Mouse (Mus musculus): Measurements from ENCODE around the gene Stil. TPM values are rescaled to one million over a fixed set of nuclear protein-coding genes. Genes with fewer than 3 reads are reported as not detected.
A peak's percentile ranks its signal among the peaks of the same experiment; 100 is the strongest.

The Stil gene
- polyA plus RNA-seq, 1 experiment from 2014 or later: 9.8 TPM

DNA sequence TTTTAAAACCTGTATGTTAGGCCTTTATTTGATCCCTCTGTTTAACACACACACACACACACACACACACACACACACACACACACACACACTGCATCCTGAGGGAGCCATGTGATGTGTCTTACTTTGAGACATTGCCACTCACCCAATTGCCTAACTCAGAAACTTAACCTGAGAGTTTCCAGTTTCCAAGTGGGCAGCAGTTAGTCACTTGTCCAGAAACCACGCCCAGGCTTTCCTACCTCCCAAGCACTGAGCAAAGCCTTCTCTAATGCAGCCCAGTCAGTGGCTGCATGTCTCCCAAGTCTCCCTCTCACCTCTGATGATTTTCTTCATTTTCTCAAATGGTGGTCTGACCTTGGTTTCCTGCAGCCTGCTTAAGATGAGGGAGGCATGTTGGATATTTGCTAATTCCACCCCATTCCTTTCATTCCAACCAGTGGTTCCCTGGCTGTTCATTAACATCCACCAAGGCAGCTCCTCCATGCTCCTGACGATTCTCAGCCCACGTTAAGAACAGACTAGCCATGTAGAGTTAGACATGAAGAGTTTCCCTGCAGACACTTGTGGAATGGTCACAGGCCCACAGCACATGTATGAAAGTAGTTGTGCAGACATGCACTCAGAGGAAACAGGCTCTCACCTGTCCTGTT is 86.9 kb downstream of the Stil start:
- no peaks in the 10 kb centered on the region; the same call in 1 of the 2 replicates for H3K4me1 ChIP-seq (replicated peaks)
- peak overlapping the region; percentile 24; the same call in 1 of the 2 replicates for H3K27ac ChIP-seq
- H3K4me2 ChIP-seq (replicated peaks): no peak overlapping the region
- H3K4me3 ChIP-seq (replicated peaks): no peak overlapping the region
- H3K9ac ChIP-seq: no peak overlapping the region
- ATAC-seq: no peak
- WGBS: 38% methylated on average over 3 of the region's 3 CpGs
- H3K36me3 ChIP-seq: no peaks in the 10 kb centered on the region
- 0 out of 2 replicates have a peak, but pooled peaks cover 4% of the 10 kb centered on the region for H3K27me3 ChIP-seq (replicated peaks)
- H3K9me3 ChIP-seq: no peaks in the 10 kb centered on the region

DNA sequence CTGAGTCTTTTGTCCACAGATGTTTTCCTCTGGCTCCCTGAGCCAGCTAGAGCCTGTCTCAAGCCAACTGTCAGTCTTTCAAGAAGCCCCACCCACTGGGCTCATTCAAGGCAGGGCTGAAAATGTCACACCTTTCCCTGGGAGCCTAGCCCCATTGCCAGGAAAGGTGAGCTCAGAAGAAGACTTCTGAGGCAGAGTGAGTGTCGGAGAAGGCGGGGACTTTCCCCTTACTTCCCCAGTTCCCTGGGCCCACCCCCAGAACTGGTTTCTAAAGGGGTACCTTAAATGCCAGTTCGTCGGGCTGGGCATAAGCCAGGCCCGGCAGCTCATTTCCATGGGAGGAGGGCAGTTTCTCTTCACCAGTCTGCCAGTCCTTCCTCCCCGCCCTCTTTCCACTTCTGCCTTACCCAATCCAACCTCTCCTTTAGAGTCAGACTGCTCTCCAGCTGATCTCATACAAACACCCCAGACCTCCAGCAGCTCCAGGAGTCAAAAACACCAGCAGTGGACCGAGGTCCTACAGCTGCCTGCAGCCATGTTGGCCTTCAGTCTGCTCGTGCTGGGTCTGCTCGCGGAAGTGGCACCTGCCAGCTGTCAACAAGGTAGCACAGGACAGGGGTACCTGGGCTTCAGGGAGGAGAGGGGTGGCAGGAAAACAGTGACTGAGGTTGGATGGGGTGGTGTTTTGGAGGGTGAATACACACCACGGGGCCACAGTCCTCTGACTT is 88.8 kb downstream of the Stil start, which contains the start of gene Pdzk1ip1:
TSS of gene Pdzk1ip1 (plus strand) at position 98 of the 728 bp plus-strand sequence.
- WGBS: 17% methylated on average over 11 of the region's 11 CpGs
- Histone ChIP-seq H3K4me3 (replicated peaks) (peak within 1 kb of the TSS; percentile 32), H3K27ac (peak within 1 kb of the TSS; percentile 64), H3K9ac (peak within 1 kb of the TSS; percentile 39), H3K27me3 (replicated peaks) (0 out of 2 replicates have a peak, but pooled peaks cover 4% of the 10 kb centered on the region), H3K9me3 (no peaks in the 10 kb centered on the region), H3K36me3 (no peaks in the 10 kb centered on the region), H3K4me2 (replicated peaks) (peak within 1 kb of the TSS; percentile 48), H3K4me1 (replicated peaks) (no peaks in the 10 kb centered on the region; the same call in 1 of the 2 replicates)
- ATAC-seq: peak; percentile 68

- Histone ChIP-seq H3K9ac (no peak overlapping the region), H3K4me1 (replicated peaks) (peaks cover under 1% of the 10 kb centered on the region; the same call in 1 of the 2 replicates), H3K27me3 (replicated peaks) (peaks cover 11% of the 10 kb centered on the region; the same call in 1 of the 2 replicates), H3K36me3 (no peaks in the 10 kb centered on the region), H3K4me2 (replicated peaks) (peak overlapping the region; percentile 48), H3K9me3 (no peaks in the 10 kb centered on the region), H3K27ac (peak overlapping the region; percentile 54; the same call in 1 of the 2 replicates), H3K4me3 (replicated peaks) (peak overlapping the region; percentile 9; the same call in 1 of the 2 replicates)
- WGBS: 37% methylated on average over 2 of the region's 2 CpGs
- peak; percentile 78 for ATAC-seq
These were observed 90.6 kb downstream of the Stil start for GRCm38 (mm10) chr4:115090592-115090991.

- H3K9me3 ChIP-seq: no peaks in the 10 kb centered on the region
- 77% methylated on average over 3 of the region's 3 CpGs for WGBS
- no peak overlapping the region for H3K4me3 ChIP-seq (replicated peaks)
- no peak overlapping the region for H3K27ac ChIP-seq
- H3K4me2 ChIP-seq (replicated peaks): no peak overlapping the region
- peaks cover 12% of the 10 kb centered on the region; the same call in 1 of the 2 replicates for H3K4me1 ChIP-seq (replicated peaks)
- no peak for ATAC-seq
- H3K36me3 ChIP-seq: no peaks in the 10 kb centered on the region
- no peak overlapping the region for H3K9ac ChIP-seq
- peaks cover 14% of the 10 kb centered on the region; the same call in 1 of the 2 replicates for H3K27me3 ChIP-seq (replicated peaks)
These were observed 91.8 kb downstream of the Stil start for GRCm38 (mm10) chr4:115091806-115092205.

Other genes with a start within 250 kb of the Stil start
- not detected in 2 replicates for gene Gm12830, start 178.4 kb upstream of the Stil start, polyA plus RNA-seq (2015; fragmentation: Nextera tagmentation; extraction: Ambion mirVana)
- 0.64 and 0.88 TPM in 2 replicates for gene Foxd2, start 91.3 kb upstream of the Stil start, polyA plus RNA-seq (2015; fragmentation: Nextera tagmentation; extraction: Ambion mirVana)
- not detected in 2 replicates for gene Foxe3, start 74.1 kb upstream of the Stil start, polyA plus RNA-seq (2015; fragmentation: Nextera tagmentation; extraction: Ambion mirVana)
- gene Cmpk1, start 12.9 kb upstream of the Stil start, polyA plus RNA-seq (2015; fragmentation: Nextera tagmentation; extraction: Ambion mirVana): 124 and 140 TPM in 2 replicates
- 0.78 and 0.98 TPM in 2 replicates for gene Tal1, start 56.3 kb downstream of the Stil start, polyA plus RNA-seq (2015; fragmentation: Nextera tagmentation; extraction: Ambion mirVana)
- 133 and 159 TPM in 2 replicates for gene Pdzk1ip1, start 88.5 kb downstream of the Stil start, polyA plus RNA-seq (2015; fragmentation: Nextera tagmentation; extraction: Ambion mirVana)
- 0.25 and 0.34 TPM in 2 replicates for gene Cyp4x1, start 134.1 kb downstream of the Stil start, polyA plus RNA-seq (2015; fragmentation: Nextera tagmentation; extraction: Ambion mirVana)
- not detected in 2 replicates for gene Cyp4a29, start 241.9 kb downstream of the Stil start, polyA plus RNA-seq (2015; fragmentation: Nextera tagmentation; extraction: Ambion mirVana)